Mouse (Mus musculus): ENCODE measurements around the gene Zfp770.

The Zfp770 gene

DNA sequence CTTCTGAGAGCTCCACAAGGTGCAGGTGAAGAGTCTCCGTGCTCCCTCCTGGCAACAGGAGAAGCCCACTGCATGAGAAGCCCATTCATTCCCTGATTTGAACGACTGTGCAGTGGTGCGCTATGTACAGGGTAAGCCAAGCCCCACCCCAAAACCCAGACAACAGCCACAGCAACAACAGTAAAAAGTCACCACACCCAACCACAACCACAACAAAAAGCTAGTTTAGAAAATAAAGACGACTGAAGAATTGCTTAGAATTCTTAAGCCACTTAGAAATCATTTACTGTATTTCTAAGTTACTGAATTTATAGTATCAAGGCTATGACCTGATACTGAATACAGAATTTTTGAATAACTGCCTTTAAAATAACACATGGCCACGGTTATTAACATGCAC is 56.4 kb downstream of the Zfp770 start:
- DNase-seq (ENCODE audit: low read depth, low spot score) = no peak

DNA sequence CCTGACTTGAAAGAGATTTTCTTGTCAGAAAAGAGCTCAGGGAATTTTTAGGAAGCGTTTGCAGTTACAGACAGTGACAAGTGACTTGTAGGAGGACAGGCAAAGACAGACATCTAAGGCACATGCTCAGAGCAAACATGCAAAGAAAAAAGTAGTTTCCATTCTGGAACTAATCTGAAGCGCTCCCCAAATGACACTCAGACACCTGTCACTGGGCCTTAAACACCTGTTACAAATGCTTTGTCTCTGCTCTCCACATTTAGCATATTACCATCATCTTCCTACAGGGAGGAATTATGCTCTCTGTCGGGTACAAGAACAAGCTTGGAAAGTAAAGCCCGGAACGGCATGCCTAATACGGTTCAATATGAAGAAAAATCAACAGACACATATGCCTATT is 57.4 kb downstream of the Zfp770 start:
- no peak for DNase-seq (ENCODE audit: low read depth, low spot score)
